ENCODE assay signal across 8 mouse cellular contexts in genomic region chr5:21700934-21701333, GRCm38 (mm10). TPM values are rescaled to one million over a fixed set of nuclear protein-coding genes. Genes with fewer than 3 reads are reported as not detected.
DNase-seq lines count a peak whose midpoint lies in the region; ATAC-seq and TF ChIP-seq lines count a peak whose summit lies in the region.

No protein-coding gene starts in this region.

- DNase-seq in lung, embryonic 14.5 days = no peak
- no peak for DNase-seq in lung, postnatal 36 days
- DNase-seq in embryonic facial prominence, embryonic 14.5 days (ENCODE audit: low spot score) = no peak
- no peak for DNase-seq in limb, embryonic 11.5 days (ENCODE audit: low spot score)
- no peak for DNase-seq in left cerebral cortex, postnatal 10 days (ENCODE audit: extremely low spot score in 1 of 2, low spot score in 2 of 2)
- DNase-seq in cerebellum, adult 8-10 months = no peak
- no peak for DNase-seq in thymus, postnatal 14 days

- H3K27ac ChIP-seq in lung, embryonic 14.5 days (ENCODE audit: low read depth) = 0 out of 2 replicates have a peak overlapping the region, but pooled peaks have one; percentile 9
- H3K27ac ChIP-seq in embryonic facial prominence, embryonic 14.5 days (replicated peaks; ENCODE audit: low read depth, low read length) = no peak overlapping the region
- H3K27ac ChIP-seq in limb, embryonic 11.5 days (replicated peaks; ENCODE audit: low read depth, low read length) = peak overlapping the region; percentile 21; the same call in 1 of the 2 replicates

- no peaks in the 10 kb centered on the region for H3K36me3 ChIP-seq in lung, embryonic 14.5 days (ENCODE audit: insufficient read depth)
- H3K36me3 ChIP-seq in embryonic facial prominence, embryonic 14.5 days (ENCODE audit: control insufficient read depth, insufficient read depth, low read length) = no peaks in the 10 kb centered on the region
- H3K36me3 ChIP-seq in limb, embryonic 11.5 days (ENCODE audit: control insufficient read depth, insufficient read depth, low read length) = no peaks in the 10 kb centered on the region

- H3K4me1 ChIP-seq in lung, embryonic 14.5 days (ENCODE audit: insufficient read depth) = no peaks in the 10 kb centered on the region
- H3K4me1 ChIP-seq in embryonic facial prominence, embryonic 14.5 days (ENCODE audit: control insufficient read depth, insufficient read depth, low read length) = no peaks in the 10 kb centered on the region
- H3K4me1 ChIP-seq in limb, embryonic 11.5 days (ENCODE audit: control insufficient read depth, insufficient read depth, low read length) = no peaks in the 10 kb centered on the region

- H3K9me3 ChIP-seq in lung, embryonic 14.5 days (ENCODE audit: low read depth, low read length) = no peaks in the 10 kb centered on the region
- no peaks in the 10 kb centered on the region for H3K9me3 ChIP-seq in embryonic facial prominence, embryonic 14.5 days (ENCODE audit: control insufficient read depth, low read length)
- H3K9me3 ChIP-seq in limb, embryonic 11.5 days (ENCODE audit: control insufficient read depth, low read length) = no peaks in the 10 kb centered on the region

- H3K9ac ChIP-seq in lung, embryonic 14.5 days = peak overlapping the region; percentile 57
- H3K9ac ChIP-seq in embryonic facial prominence, embryonic 14.5 days (ENCODE audit: low read depth, low read length) = peak overlapping the region; percentile 21
- H3K9ac ChIP-seq in limb, embryonic 11.5 days (ENCODE audit: low read length) = peak overlapping the region; percentile 24

- no peak for TF ChIP-seq CTCF in lung, embryonic 14.5 days (IDR thresholded peaks at IDR 0.05; ENCODE audit: low read depth)

- peak overlapping the region; percentile 78 for H3K4me2 ChIP-seq in lung, embryonic 14.5 days
- H3K4me2 ChIP-seq in embryonic facial prominence, embryonic 14.5 days (ENCODE audit: low read depth, low read length) = peak overlapping the region; percentile 56
- peak overlapping the region; percentile 65 for H3K4me2 ChIP-seq in limb, embryonic 11.5 days (ENCODE audit: low read depth, severe bottlenecking)

- ATAC-seq in lung, embryonic 14.5 days (ENCODE audit: insufficient read depth) = no peak; the same call in 1 of the 2 replicates
- ATAC-seq in embryonic facial prominence, embryonic 14.5 days (ENCODE audit: low read depth) = peak; percentile 55; the same call in 1 of the 2 replicates
- peak; percentile 66; the same call in 1 of the 2 replicates for ATAC-seq in limb, embryonic 11.5 days (ENCODE audit: insufficient number of reproducible peaks, low FRiP score, low TSS enrichment, low read depth)
- peak; percentile 18 for ATAC-seq in neutrophil, adult 5-6 weeks (ENCODE audit: extremely low read depth, insufficient number of reproducible peaks, low FRiP score, poor library complexity, severe bottlenecking)

- H3K4me3 ChIP-seq in lung, embryonic 14.5 days (ENCODE audit: low read depth, low read length) = peak overlapping the region; percentile 65
- H3K4me3 ChIP-seq in embryonic facial prominence, embryonic 14.5 days (ENCODE audit: low read depth, low read length) = peak overlapping the region; percentile 77
- H3K4me3 ChIP-seq in limb, embryonic 11.5 days (ENCODE audit: low read depth, low read length) = peak overlapping the region; percentile 73

- intact Hi-C loops in left cerebral cortex, postnatal 10 days (cut with DNase I) = loop anchor here (1.0 kb wide), 1 partner anchor 40 kb away; no protein-coding TSS in a partner anchor

- no peaks in the 10 kb centered on the region for H3K27me3 ChIP-seq in lung, embryonic 14.5 days (ENCODE audit: insufficient read depth, low read length)
- no peaks in the 10 kb centered on the region for H3K27me3 ChIP-seq in embryonic facial prominence, embryonic 14.5 days (replicated peaks; ENCODE audit: control insufficient read depth, insufficient read depth, low read length)
- H3K27me3 ChIP-seq in limb, embryonic 11.5 days (ENCODE audit: control insufficient read depth, insufficient read depth, low read length) = no peaks in the 10 kb centered on the region

- WGBS in lung, embryonic 14.5 days = under 1% methylated on average over 22 of the region's 22 CpGs
- 0% methylated on average over 22 of the region's 22 CpGs for WGBS in embryonic facial prominence, embryonic 14.5 days
- under 1% methylated on average over 22 of the region's 22 CpGs for WGBS in limb, embryonic 11.5 days

RNA-seq across cellular contexts. Expression of gene Napepld, which starts 0.3 kb away (rescaled TPM):
- 5.1 and 5.5 TPM in 2 replicates for polyA plus RNA-seq in lung, embryonic 14.5 days (2014; fragmentation: Nextera tagmentation; extraction: Ambion mirVana)
- 2.4 and 2.8 TPM in 2 replicates for polyA plus RNA-seq in embryonic facial prominence, embryonic 14.5 days (2014; fragmentation: Nextera tagmentation; extraction: Ambion mirVana)
- polyA plus RNA-seq in limb, embryonic 11.5 days (2014; fragmentation: Nextera tagmentation; extraction: Ambion mirVana) = 4.5 and 5.0 TPM in 2 replicates
- 1.7 and 2.0 TPM in 2 replicates for total RNA-seq in neutrophil, adult 5-6 weeks (2017)
- 1 to 10 TPM; 5.0 to 5.2 TPM for total RNA-seq in left cerebral cortex, postnatal 10 days (2021)

RNA-seq across cellular contexts. Expression of gene Pmpcb, which starts 36.0 kb away (rescaled TPM):
- polyA plus RNA-seq in lung, embryonic 14.5 days (2014; fragmentation: Nextera tagmentation; extraction: Ambion mirVana) = 85.6 TPM in 2 replicates
- 79.4 and 82.3 TPM in 2 replicates for polyA plus RNA-seq in embryonic facial prominence, embryonic 14.5 days (2014; fragmentation: Nextera tagmentation; extraction: Ambion mirVana)
- 96.9 and 106 TPM in 2 replicates for polyA plus RNA-seq in limb, embryonic 11.5 days (2014; fragmentation: Nextera tagmentation; extraction: Ambion mirVana)
- 84.1 and 89.7 TPM in 2 replicates for total RNA-seq in neutrophil, adult 5-6 weeks (2017)
- 10 to 100 TPM; 55.0 to 72.7 TPM for total RNA-seq in left cerebral cortex, postnatal 10 days (2021)

RNA-seq across cellular contexts. Expression of gene Armc10, which starts 55.3 kb away (rescaled TPM):
- polyA plus RNA-seq in lung, embryonic 14.5 days (2014; fragmentation: Nextera tagmentation; extraction: Ambion mirVana) = 53.6 and 54.4 TPM in 2 replicates
- 37.1 and 40.6 TPM in 2 replicates for polyA plus RNA-seq in embryonic facial prominence, embryonic 14.5 days (2014; fragmentation: Nextera tagmentation; extraction: Ambion mirVana)
- polyA plus RNA-seq in limb, embryonic 11.5 days (2014; fragmentation: Nextera tagmentation; extraction: Ambion mirVana) = 75.3 and 91.9 TPM in 2 replicates
- total RNA-seq in neutrophil, adult 5-6 weeks (2017) = 39.9 and 42.7 TPM in 2 replicates
- 10 to 100 TPM; 28.4 to 29.1 TPM for total RNA-seq in left cerebral cortex, postnatal 10 days (2021)

RNA-seq across cellular contexts. Expression of gene Fbxl13, which starts 55.5 kb away (rescaled TPM):
- 0.49 and 0.50 TPM in 2 replicates for polyA plus RNA-seq in lung, embryonic 14.5 days (2014; fragmentation: Nextera tagmentation; extraction: Ambion mirVana)
- polyA plus RNA-seq in embryonic facial prominence, embryonic 14.5 days (2014; fragmentation: Nextera tagmentation; extraction: Ambion mirVana) = 0.25 and 0.46 TPM in 2 replicates
- 0.12 TPM in 1 of 2 replicates, not detected in the other for polyA plus RNA-seq in limb, embryonic 11.5 days (2014; fragmentation: Nextera tagmentation; extraction: Ambion mirVana)
- total RNA-seq in neutrophil, adult 5-6 weeks (2017) = not detected in 2 replicates
- under 1 TPM; 0.24 to 0.36 TPM for total RNA-seq in left cerebral cortex, postnatal 10 days (2021)
